Mouse (Mus musculus): ENCODE data around the gene Olfr98. TPM values are rescaled to one million over a fixed set of nuclear protein-coding genes. Genes with fewer than 3 reads are reported as not detected.

The Olfr98 gene
- total RNA-seq, 2 experiments from 2014 or later = not detected

Other genes with a start within 250 kb of the Olfr98 start
- not detected in 2 replicates for gene Mog, start 240.4 kb downstream of the Olfr98 start, total RNA-seq (2015; ENCODE audit: low replicate concordance)
- not detected in 2 replicates for gene Mog, start 240.4 kb downstream of the Olfr98 start, total RNA-seq (2017; ENCODE audit: low replicate concordance)
- 3.8 and 11.5 TPM in 2 replicates for gene Gabbr1, start 217.8 kb downstream of the Olfr98 start, total RNA-seq (2015; ENCODE audit: low replicate concordance)
- 0.51 and 1.5 TPM in 2 replicates for gene Gabbr1, start 217.8 kb downstream of the Olfr98 start, total RNA-seq (2017; ENCODE audit: low replicate concordance)
- not detected in 2 replicates for gene Olfr90, start 175.2 kb downstream of the Olfr98 start, total RNA-seq (2015; ENCODE audit: low replicate concordance)
- gene Olfr90, start 175.2 kb downstream of the Olfr98 start, total RNA-seq (2017; ENCODE audit: low replicate concordance) = not detected in 2 replicates
- not detected in 2 replicates for gene Olfr91, start 165.5 kb downstream of the Olfr98 start, total RNA-seq (2015; ENCODE audit: low replicate concordance)
- not detected in 2 replicates for gene Olfr91, start 165.5 kb downstream of the Olfr98 start, total RNA-seq (2017; ENCODE audit: low replicate concordance)
- not detected in 2 replicates for gene Olfr92, start 143.7 kb downstream of the Olfr98 start, total RNA-seq (2015; ENCODE audit: low replicate concordance)
- gene Olfr92, start 143.7 kb downstream of the Olfr98 start, total RNA-seq (2017; ENCODE audit: low replicate concordance) = not detected in 2 replicates
- gene Olfr93, start 102.3 kb downstream of the Olfr98 start, total RNA-seq (2015; ENCODE audit: low replicate concordance) = not detected in 2 replicates
- gene Olfr93, start 102.3 kb downstream of the Olfr98 start, total RNA-seq (2017; ENCODE audit: low replicate concordance) = not detected in 2 replicates
- 4.0 TPM in 1 of 2 replicates, not detected in the other for gene Ubd, start 69.9 kb downstream of the Olfr98 start, total RNA-seq (2015; ENCODE audit: low replicate concordance)
- gene Ubd, start 69.9 kb downstream of the Olfr98 start, total RNA-seq (2017; ENCODE audit: low replicate concordance) = 4.5 and 8.9 TPM in 2 replicates
- gene Olfr94, start 62.8 kb downstream of the Olfr98 start, total RNA-seq (2015; ENCODE audit: low replicate concordance) = not detected in 2 replicates
- gene Olfr94, start 62.8 kb downstream of the Olfr98 start, total RNA-seq (2017; ENCODE audit: low replicate concordance) = not detected in 2 replicates
- gene Olfr95, start 50.6 kb downstream of the Olfr98 start, total RNA-seq (2015; ENCODE audit: low replicate concordance) = not detected in 2 replicates
- not detected in 2 replicates for gene Olfr95, start 50.6 kb downstream of the Olfr98 start, total RNA-seq (2017; ENCODE audit: low replicate concordance)
- gene Olfr96, start 43.6 kb downstream of the Olfr98 start, total RNA-seq (2015; ENCODE audit: low replicate concordance) = not detected in 2 replicates
- gene Olfr96, start 43.6 kb downstream of the Olfr98 start, total RNA-seq (2017; ENCODE audit: low replicate concordance) = not detected in 2 replicates
- not detected in 2 replicates for gene Olfr97, start 26.4 kb downstream of the Olfr98 start, total RNA-seq (2015; ENCODE audit: low replicate concordance)
- not detected in 2 replicates for gene Olfr97, start 26.4 kb downstream of the Olfr98 start, total RNA-seq (2017; ENCODE audit: low replicate concordance)
- gene H2-M3, start 6.5 kb upstream of the Olfr98 start, total RNA-seq (2015; ENCODE audit: low replicate concordance) = 1.3 TPM in 1 of 2 replicates, not detected in the other
- 5.3 and 6.8 TPM in 2 replicates for gene H2-M3, start 6.5 kb upstream of the Olfr98 start, total RNA-seq (2017; ENCODE audit: low replicate concordance)
- not detected in 2 replicates for gene Olfr99, start 19.7 kb upstream of the Olfr98 start, total RNA-seq (2015; ENCODE audit: low replicate concordance)
- gene Olfr99, start 19.7 kb upstream of the Olfr98 start, total RNA-seq (2017; ENCODE audit: low replicate concordance) = not detected in 2 replicates
- gene Olfr101, start 40.6 kb upstream of the Olfr98 start, total RNA-seq (2015; ENCODE audit: low replicate concordance) = not detected in 2 replicates
- not detected in 2 replicates for gene Olfr101, start 40.6 kb upstream of the Olfr98 start, total RNA-seq (2017; ENCODE audit: low replicate concordance)
- gene Olfr102, start 53.3 kb upstream of the Olfr98 start, total RNA-seq (2015; ENCODE audit: low replicate concordance) = not detected in 2 replicates
- not detected in 2 replicates for gene Olfr102, start 53.3 kb upstream of the Olfr98 start, total RNA-seq (2017; ENCODE audit: low replicate concordance)
- gene Olfr103, start 75.9 kb upstream of the Olfr98 start, total RNA-seq (2015; ENCODE audit: low replicate concordance) = not detected in 2 replicates
- not detected in 2 replicates for gene Olfr103, start 75.9 kb upstream of the Olfr98 start, total RNA-seq (2017; ENCODE audit: low replicate concordance)
- gene Olfr104-ps, start 95.8 kb upstream of the Olfr98 start, total RNA-seq (2015; ENCODE audit: low replicate concordance) = not detected in 2 replicates
- gene Olfr104-ps, start 95.8 kb upstream of the Olfr98 start, total RNA-seq (2017; ENCODE audit: low replicate concordance) = not detected in 2 replicates
- not detected in 2 replicates for gene Olfr105-ps, start 115.3 kb upstream of the Olfr98 start, total RNA-seq (2015; ENCODE audit: low replicate concordance)
- not detected in 2 replicates for gene Olfr105-ps, start 115.3 kb upstream of the Olfr98 start, total RNA-seq (2017; ENCODE audit: low replicate concordance)
- not detected in 2 replicates for gene Olfr106-ps, start 126.6 kb upstream of the Olfr98 start, total RNA-seq (2015; ENCODE audit: low replicate concordance)
- not detected in 2 replicates for gene Olfr106-ps, start 126.6 kb upstream of the Olfr98 start, total RNA-seq (2017; ENCODE audit: low replicate concordance)
- gene Olfr107, start 135.5 kb upstream of the Olfr98 start, total RNA-seq (2015; ENCODE audit: low replicate concordance) = not detected in 2 replicates
- gene Olfr107, start 135.5 kb upstream of the Olfr98 start, total RNA-seq (2017; ENCODE audit: low replicate concordance) = not detected in 2 replicates
- not detected in 2 replicates for gene Olfr108, start 181.7 kb upstream of the Olfr98 start, total RNA-seq (2015; ENCODE audit: low replicate concordance)
- not detected in 2 replicates for gene Olfr108, start 181.7 kb upstream of the Olfr98 start, total RNA-seq (2017; ENCODE audit: low replicate concordance)
- gene Olfr109, start 195.2 kb upstream of the Olfr98 start, total RNA-seq (2015; ENCODE audit: low replicate concordance) = not detected in 2 replicates
- gene Olfr109, start 195.2 kb upstream of the Olfr98 start, total RNA-seq (2017; ENCODE audit: low replicate concordance) = not detected in 2 replicates
- not detected in 2 replicates for gene H2-M2, start 219.8 kb upstream of the Olfr98 start, total RNA-seq (2015; ENCODE audit: low replicate concordance)
- not detected in 2 replicates for gene H2-M2, start 219.8 kb upstream of the Olfr98 start, total RNA-seq (2017; ENCODE audit: low replicate concordance)
- not detected in 2 replicates for gene Olfr110, start 228.7 kb upstream of the Olfr98 start, total RNA-seq (2015; ENCODE audit: low replicate concordance)
- gene Olfr110, start 228.7 kb upstream of the Olfr98 start, total RNA-seq (2017; ENCODE audit: low replicate concordance) = not detected in 2 replicates
- not detected in 2 replicates for gene Olfr111, start 244.3 kb upstream of the Olfr98 start, total RNA-seq (2015; ENCODE audit: low replicate concordance)
- gene Olfr111, start 244.3 kb upstream of the Olfr98 start, total RNA-seq (2017; ENCODE audit: low replicate concordance) = not detected in 2 replicates

Data from erythroid progenitor cell, adult 5-6 weeks (primary cell).